Mouse (Mus musculus): Measurements from ENCODE around the gene Ccdc84. TPM values are rescaled to one million over a fixed set of nuclear protein-coding genes. Genes with fewer than 3 reads are reported as not detected.

Gene Ccdc84
- total RNA-seq, 2 experiments from 2014 or later: 23.0 to 28.7 TPM

DNA sequence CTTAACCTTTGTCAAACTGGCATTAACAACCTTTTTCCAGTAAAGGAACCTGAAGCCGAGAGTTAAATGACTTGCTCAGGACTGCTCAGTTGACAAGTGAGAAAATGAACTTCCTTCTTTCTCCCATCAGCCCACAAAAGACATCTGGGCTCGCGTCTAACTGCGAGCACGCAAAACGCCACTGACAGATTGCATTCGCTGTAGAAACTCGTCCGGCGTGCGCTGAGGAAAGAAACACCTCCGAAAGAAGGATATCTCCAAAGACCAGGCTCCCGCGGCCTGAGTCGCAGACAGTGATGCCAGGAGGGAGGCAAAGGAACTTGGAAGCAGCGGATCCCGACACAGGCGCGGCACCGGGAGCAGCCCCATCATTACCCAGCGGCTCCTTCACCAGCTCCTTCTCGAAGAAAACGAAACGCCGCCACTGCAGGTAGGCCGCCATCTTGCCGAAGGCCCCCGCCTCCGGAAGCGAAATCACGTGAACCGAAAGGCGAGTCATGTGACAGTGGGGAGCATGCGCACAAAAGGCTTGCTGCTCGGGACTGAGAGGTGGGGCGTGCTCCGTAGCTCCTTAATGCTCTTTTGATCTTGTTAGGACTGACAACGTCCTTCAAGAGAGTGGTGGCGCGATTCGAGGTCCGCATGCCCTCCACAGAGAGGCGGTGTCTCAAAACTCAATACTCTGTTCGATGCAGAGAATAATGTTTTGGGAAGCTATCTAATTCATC lies 57.0 kb downstream of the Ccdc84 start, which contains the start of gene Vps11:
TSS of gene Vps11 (minus strand) at position 481 of the 728 bp plus-strand sequence.
- peak; percentile 92 for DNase-seq

Small RNAs within 50 kb of the gene (microRNA-seq; reads per million reads assigned to microRNA genes)
- gene Mir7085: 0.90 to 1.3 reads per million in 2 experiments

Other genes with a start within 250 kb of the Ccdc84 start
- 10 to 100 TPM; 65.2 to 70.5 TPM for gene Cbl, start 184.5 kb downstream of the Ccdc84 start, total RNA-seq (2021)
- gene Ccdc153, start 177.9 kb downstream of the Ccdc84 start, total RNA-seq (2021): 1 to 10 TPM; 1.3 to 2.4 TPM
- gene Pdzd3, start 167.1 kb downstream of the Ccdc84 start, total RNA-seq (2021): 1 to 10 TPM; 1.4 to 1.8 TPM
- 10 to 100 TPM; 13.5 TPM for gene Nlrx1, start 150.0 kb downstream of the Ccdc84 start, total RNA-seq (2021)
- 10 to 100 TPM; 63.6 to 73.1 TPM for gene Abcg4, start 130.0 kb downstream of the Ccdc84 start, total RNA-seq (2021)
- gene Hinfp, start 112.9 kb downstream of the Ccdc84 start, total RNA-seq (2021): 10 to 100 TPM; 27.4 to 30.1 TPM
- gene C2cd2l, start 98.3 kb downstream of the Ccdc84 start, total RNA-seq (2021): 100 to 1,000 TPM; 184 to 198 TPM
- 10 to 100 TPM; 14.5 to 15.9 TPM for gene Dpagt1, start 92.5 kb downstream of the Ccdc84 start, total RNA-seq (2021)
- 10 to 100 TPM; 43.4 to 49.9 TPM for gene H2afx, start 83.9 kb downstream of the Ccdc84 start, total RNA-seq (2021)
- gene Hmbs, start 74.3 kb downstream of the Ccdc84 start, total RNA-seq (2021): 10 to 100 TPM; 22.3 to 24.2 TPM
- gene Vps11, start 56.9 kb downstream of the Ccdc84 start, total RNA-seq (2021): 10 to 100 TPM; 50.9 to 52.1 TPM
- gene Hyou1, start 39.1 kb downstream of the Ccdc84 start, total RNA-seq (2021): 100 to 1,000 TPM; 136 to 157 TPM
- 10 to 100 TPM; 27.9 to 30.2 TPM for gene Slc37a4, start 21.7 kb downstream of the Ccdc84 start, total RNA-seq (2021)
- 100 to 1,000 TPM; 660 to 671 TPM for gene Rps25, start 11.4 kb downstream of the Ccdc84 start, total RNA-seq (2021)
- 10 to 100 TPM; 64.3 to 79.1 TPM for gene Trappc4, start 11.0 kb downstream of the Ccdc84 start, total RNA-seq (2021)
- gene Foxr1, start 22.6 kb upstream of the Ccdc84 start, total RNA-seq (2021): not detected
- gene Upk2, start 36.4 kb upstream of the Ccdc84 start, total RNA-seq (2021): not detected
- 10 to 100 TPM; 70.9 to 75.7 TPM for gene Bcl9l, start 64.3 kb upstream of the Ccdc84 start, total RNA-seq (2021)
- gene Cxcr5, start 143.3 kb upstream of the Ccdc84 start, total RNA-seq (2021): not detected
- 100 to 1,000 TPM; 133 to 134 TPM for gene Ddx6, start 186.3 kb upstream of the Ccdc84 start, total RNA-seq (2021)